Mouse (Mus musculus): Measurements from ENCODE around the gene Rab25.
"Not testable (repeated sequence)": the region's sequence is repeated elsewhere in the genome, so short reads cannot be mapped to it uniquely, and the experiment has no call there.

Rab25 gene

DNA sequence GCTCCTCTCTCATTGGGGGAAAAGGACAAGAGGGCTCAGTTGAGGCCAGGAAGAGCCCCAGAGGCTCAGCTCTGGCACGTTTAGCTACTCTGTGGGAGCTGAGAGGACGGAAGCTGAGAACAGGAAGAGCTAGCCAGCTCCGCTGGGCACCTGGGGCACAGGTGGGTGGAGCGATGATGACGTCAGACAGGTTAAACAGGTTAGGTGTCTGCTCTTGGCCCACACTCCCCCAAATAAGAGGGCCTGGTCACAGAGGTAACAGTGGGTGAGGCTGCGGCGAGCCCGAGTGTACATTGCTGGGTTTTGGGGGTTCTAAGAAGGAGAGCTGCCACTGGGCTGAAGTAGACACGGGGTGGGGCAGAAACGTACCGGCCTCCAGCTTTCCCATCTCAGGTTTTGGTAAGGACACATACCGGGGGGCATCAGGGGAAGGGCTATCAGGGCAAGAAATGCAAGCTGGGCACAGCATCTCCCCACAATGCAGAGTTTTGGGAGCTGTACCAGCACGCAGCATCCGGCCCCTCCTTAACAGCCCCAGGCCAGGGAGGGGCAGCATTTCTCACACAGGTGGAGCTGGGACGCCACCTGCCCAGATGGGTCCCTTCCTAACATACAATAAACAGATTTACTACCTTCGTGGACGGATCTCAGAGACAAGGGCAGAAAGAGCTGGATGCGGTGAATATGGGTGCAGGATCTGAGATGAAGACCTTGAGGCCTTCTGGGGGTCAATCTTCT, at the start of gene Rab25:
Rab25 (minus strand) TSS at position 121 of the 738 bp plus-strand sequence.
- no peak for DNase-seq (ENCODE audit: low read depth, low spot score)

- not testable (repeated sequence) for DNase-seq (ENCODE audit: low read depth, low spot score)
These were observed 48.4 kb upstream of the Rab25 start for GRCm38 (mm10) chr3:88596547-88596946.

- DNase-seq (ENCODE audit: low read depth, low spot score) = no peak
These were observed 45.9 kb upstream of the Rab25 start for GRCm38 (mm10) chr3:88593893-88594580.

GRCm38 (mm10) chr3:88592942-88593576, 45.0 kb upstream of the Rab25 start:
- DNase-seq (ENCODE audit: low read depth, low spot score) = no peak

DNA sequence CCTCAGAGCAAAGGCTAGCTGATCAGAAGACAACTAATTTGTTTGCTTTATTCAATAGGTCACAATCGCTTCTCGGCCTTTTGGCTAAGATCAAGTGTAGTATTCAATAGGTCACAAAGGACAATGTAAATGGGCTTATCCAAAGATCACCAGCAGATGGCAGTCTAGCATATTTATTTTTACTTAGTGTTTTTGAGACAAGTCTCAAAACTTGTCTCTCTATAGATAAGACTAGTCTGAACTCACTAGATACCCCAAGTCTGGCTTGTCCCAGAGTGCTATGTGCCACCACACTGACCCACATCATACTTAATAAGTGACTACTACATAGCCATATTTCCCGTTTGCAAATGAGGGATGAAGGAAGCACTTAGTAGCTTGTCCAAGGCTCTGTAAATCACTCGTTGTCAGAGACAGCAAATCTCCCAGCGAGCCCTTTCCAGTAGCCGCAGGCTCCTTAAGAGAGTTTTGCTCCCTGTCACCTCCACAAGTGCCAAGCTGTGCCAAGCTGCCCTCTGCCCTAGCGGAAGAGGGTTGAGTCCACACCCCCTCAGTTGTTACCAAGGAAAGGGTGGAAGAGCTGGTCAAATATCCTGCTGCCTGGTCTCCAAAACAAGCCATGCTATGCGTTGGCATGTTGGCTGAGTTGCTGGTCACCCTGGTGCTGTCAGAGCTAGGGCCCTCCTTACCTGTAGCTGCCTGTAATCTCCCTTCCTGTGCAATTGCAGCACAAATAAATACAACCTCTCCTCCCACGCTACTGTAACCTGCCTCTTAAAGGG, 44.0 kb upstream of the Rab25 start:
- DNase-seq (ENCODE audit: low read depth, low spot score) = no peak

GRCm38 (mm10) chr3:88591044-88591443, 42.9 kb upstream of the Rab25 start:
- no peak for DNase-seq (ENCODE audit: low read depth, low spot score)

DNA sequence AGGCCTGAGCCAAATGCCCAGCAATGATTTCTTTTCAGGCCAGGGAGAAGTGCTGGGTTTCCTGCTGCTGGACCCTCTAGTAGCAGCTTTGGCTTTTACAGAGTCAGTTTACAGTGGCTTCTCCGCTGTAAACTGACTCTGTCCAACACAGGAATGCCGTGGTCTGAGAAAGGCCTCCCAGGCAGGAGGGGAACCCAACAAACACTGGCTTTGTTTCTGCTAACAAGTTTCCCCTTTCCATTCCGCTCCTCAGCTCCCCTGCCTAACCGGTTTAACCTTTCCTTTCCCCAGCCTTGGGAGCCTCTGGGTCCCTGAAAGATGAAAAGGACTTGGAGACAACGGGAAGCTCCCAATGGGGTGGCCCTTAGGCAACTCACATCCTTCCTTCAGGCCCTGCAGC, 42.1 kb upstream of the Rab25 start:
- no peak for DNase-seq (ENCODE audit: low read depth, low spot score)

GRCm38 (mm10) chr3:88586640-88587039, 38.5 kb upstream of the Rab25 start:
- no peak for DNase-seq (ENCODE audit: low read depth, low spot score)

DNA sequence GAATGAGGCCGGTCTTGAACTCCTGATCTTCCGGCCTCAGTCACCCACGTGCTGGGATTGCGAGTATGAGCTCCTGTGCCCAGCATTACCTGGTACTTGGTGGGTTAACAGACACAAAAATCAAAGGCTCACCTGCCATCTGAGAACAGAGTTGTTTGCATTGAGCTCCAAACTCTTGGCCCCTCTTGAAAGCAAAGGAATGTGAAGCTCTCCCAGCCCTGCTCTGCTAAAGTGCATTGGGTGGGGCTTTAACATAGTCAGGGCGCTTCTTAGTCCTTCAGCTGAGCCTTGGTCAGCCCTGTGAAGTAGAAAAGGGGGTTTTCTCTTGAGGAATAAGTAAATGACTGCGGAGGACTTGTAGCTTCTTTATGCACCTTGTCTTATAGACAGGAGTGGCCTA, 37.7 kb upstream of the Rab25 start:
- DNase-seq (ENCODE audit: low read depth, low spot score) = no peak

DNA sequence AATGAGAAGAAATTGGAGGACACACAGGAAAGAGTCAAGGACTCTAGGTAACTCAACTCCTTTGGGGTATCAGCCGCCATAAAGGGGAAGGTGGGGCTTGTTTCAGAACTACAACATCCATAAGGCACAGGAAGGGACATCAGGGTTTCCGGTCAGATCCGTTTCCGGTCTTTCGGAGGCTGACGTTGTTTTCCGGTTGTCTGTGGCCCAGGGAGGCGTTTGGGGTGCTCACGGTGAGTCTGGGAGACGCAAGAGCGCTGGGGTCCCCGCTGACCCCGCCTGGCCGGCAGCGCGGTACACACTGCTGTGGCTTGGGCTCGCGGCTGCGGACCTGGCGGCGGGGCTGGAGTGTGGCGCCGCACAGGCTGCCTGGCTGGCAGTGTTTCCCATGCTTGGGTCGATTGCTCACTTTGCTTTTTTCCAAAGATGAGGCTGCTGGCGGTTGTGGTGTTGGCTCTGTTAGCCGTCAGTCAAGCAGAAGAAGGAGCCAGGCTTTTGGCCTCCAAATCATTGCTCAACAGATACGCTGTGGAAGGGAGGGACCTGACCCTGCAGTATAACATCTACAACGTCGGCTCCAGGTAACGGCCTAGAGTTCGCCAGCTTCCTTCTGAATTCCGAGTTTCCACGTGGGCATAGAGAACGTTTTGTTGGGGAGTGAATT, 31.5 kb upstream of the Rab25 start:
- no peak for DNase-seq (ENCODE audit: low read depth, low spot score)

GRCm38 (mm10) chr3:88578498-88579424, 30.7 kb upstream of the Rab25 start:
- DNase-seq (ENCODE audit: low read depth, low spot score) = no peak

DNA sequence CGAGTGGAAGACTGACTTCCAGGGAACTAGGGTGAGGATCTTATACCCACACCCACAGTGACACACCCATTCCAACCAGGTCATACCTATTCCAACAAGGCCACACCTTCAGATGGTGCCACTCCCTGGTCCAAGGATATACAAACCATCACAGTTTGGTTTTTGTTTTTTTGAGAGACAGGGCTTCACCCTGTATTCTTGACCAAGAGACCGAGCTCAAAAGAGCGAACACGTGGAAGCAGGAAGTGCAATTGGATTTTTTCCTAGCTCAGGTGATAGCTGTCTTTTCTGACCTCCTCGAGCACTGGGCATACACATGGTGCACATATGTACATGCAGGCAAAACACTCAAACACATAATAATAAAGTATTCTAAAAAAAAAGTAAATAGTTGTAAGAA, 29.7 kb upstream of the Rab25 start:
- DNase-seq (ENCODE audit: low read depth, low spot score) = not testable (repeated sequence)

- DNase-seq (ENCODE audit: low read depth, low spot score) = peak; percentile 60
These were observed 27.4 kb upstream of the Rab25 start, which contains the start of gene Ssr2 for GRCm38 (mm10) chr3:88575540-88575939. Ssr2 (plus strand) TSS chr3:88575876.

DNA sequence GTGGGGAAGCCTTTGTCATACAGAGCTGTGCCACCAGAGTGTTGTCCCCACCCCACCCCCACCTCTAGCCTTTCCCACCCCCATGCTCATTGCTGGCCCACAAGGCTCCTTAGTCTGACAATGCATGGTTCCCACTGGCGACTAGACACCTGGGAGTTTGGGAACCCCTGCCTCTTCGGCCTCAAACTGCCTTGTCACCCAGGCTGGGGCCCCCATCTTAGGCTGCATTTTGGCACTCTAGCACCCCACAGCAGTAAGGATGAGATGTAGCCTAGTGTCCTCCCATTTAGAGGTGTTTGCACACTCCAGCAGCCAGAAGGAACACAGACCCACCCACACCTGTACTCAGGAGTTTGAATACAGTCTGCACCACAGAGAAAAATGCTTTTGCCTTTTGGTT, 25.7 kb upstream of the Rab25 start:
- no peak for DNase-seq (ENCODE audit: low read depth, low spot score)

DNA sequence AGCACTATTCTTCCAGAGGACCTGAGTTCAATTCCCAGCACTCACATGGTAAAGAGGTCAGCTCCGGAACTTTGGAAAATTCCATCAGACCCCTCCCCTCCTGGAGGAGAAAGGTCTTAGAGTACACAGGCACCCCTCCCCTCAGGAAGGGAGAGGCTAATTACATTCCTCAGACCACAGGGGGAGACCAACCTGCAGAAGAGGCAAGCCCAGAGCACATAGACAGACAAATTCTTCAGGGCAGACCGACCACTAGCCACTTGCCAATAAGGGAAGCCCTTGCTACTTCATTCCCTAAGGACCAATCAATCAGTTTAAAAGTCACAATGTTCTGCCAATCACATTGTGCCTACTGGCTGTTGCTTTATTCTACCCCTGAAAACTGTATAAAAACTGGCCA, 24.7 kb upstream of the Rab25 start:
- DNase-seq (ENCODE audit: low read depth, low spot score) = peak; percentile 79

- DNase-seq (ENCODE audit: low read depth, low spot score) = peak; percentile 80
These were observed 23.8 kb upstream of the Rab25 start for GRCm38 (mm10) chr3:88571856-88572255.

DNA sequence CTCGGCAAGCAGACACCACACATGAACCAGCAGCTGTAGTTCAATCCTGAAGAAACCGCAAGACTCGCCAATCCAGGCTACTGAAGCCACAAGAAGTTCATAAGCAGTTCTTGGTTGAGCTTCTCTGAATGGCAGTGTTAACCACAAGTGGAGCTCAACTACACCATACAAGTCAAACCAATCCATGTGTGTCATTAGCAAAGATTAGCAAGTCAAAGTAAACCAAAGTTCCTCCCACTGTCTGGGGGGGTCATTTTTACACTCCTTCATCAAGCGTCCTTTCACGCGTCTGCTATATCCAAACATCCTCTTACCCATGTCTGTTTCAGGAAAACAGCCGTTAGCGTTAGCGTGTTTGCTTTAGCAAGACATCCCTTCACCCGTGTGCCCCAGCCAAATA, 22.2 kb upstream of the Rab25 start:
- DNase-seq (ENCODE audit: low read depth, low spot score) = no peak

DNA sequence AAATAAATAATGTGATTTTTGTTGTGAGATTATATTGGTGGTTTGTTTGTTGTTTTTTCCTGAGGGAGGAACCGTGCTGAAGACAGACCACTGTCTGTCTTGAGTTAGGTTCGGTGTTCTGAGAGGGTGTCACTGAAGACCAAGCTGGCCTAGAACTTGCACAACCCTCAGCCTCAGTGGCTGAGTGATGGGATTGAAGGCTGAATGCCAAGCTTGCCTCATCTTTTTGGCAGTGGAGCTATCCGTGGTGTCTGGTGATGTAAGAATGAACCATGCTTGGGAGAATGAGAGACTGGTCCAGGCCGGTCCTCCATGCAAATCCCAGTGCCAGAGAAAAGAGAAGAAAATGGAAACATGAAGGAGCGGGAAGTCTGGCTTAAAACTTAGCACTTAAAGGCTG, 21.6 kb upstream of the Rab25 start:
- DNase-seq (ENCODE audit: low read depth, low spot score) = no peak

- DNase-seq (ENCODE audit: low read depth, low spot score) = no peak
These were observed 21.0 kb upstream of the Rab25 start for GRCm38 (mm10) chr3:88569093-88569492.

GRCm38 (mm10) chr3:88568615-88569014, 20.5 kb upstream of the Rab25 start:
- no peak for DNase-seq (ENCODE audit: low read depth, low spot score)
